Mouse (Mus musculus) ES-Bruce4 (cell line): ENCODE results near the gene Nwd2.

ENCODE experiments used
- CTCF ChIP-seq: IDR thresholded peaks from one replicate; pipeline ENCODE4 v1.8.1; 2011; ENCODE audit warnings: low read depth, low read length
- EP300 ChIP-seq: IDR thresholded peaks from 2 replicates; pipeline ENCODE4 v1.6.1; 2011; ENCODE audit warnings: low read depth, low read length; ENCODE audit not compliant: insufficient read depth
- POLR2A ChIP-seq: IDR thresholded peaks from one replicate; pipeline ENCODE4 v1.8.1; 2011; ENCODE audit warnings: low read length; ENCODE audit not compliant: insufficient read depth

DNA sequence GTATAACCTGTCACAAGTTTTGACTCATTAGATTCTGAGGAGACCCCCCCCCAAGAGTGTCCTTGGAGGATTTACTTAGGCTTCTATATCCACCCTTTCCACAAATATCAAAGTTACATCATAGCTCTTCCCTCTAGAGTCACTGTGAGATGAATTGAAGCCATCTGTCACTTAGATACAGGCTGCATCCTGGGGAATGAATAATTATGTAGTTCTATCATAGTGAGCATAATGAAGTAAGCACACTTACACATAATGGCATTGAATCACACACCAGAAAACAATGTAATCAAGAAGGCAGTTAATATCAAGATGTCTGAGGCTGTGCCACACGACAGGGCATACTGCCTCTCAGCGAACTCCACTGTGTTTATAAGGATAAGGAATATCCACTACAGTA lies 47.9 kb downstream of the Nwd2 start:
- TF ChIP-seq CTCF: no peak
- TF ChIP-seq POLR2A: no peak
- no peak for TF ChIP-seq EP300
